Mouse (Mus musculus) embryonic facial prominence, embryonic 10.5 days (tissue): ENCODE data around the gene Rtn1. TPM values are rescaled to one million over a fixed set of nuclear protein-coding genes. Genes with fewer than 3 reads are reported as not detected.
A peak's percentile ranks its signal among the peaks of the same experiment; 100 is the strongest.

Source experiments
- DNase-seq: peaks from one replicate; pipeline ENCODE4 v3.0.0-alpha.2; 2017; ENCODE audit warnings: low spot score
- H3K27ac ChIP-seq: fragments of 300-500 bp; sonication (generic); replicated peaks from 2 replicates; pipeline ENCODE4 v1.5.1; 2016; ENCODE audit warnings: mild to moderate bottlenecking
- H3K27me3 ChIP-seq: fragments of 300-500 bp; sonication (generic); replicated peaks from 2 replicates; pipeline ENCODE4 v1.6.1; 2016; ENCODE audit warnings: low read depth, mild to moderate bottlenecking; ENCODE audit not compliant: poor library complexity, severe bottlenecking
- H3K36me3 ChIP-seq: fragments of 300-500 bp; sonication (generic); replicated peaks from 2 replicates; pipeline ENCODE4 v1.6.1; 2016; ENCODE audit warnings: mild to moderate bottlenecking, moderate library complexity
- H3K4me1 ChIP-seq: fragments of 300-500 bp; sonication (generic); 2 replicates; pipeline ENCODE4 v1.6.1; 2016
- H3K4me3 ChIP-seq: fragments of 300-500 bp; sonication (generic); 2 replicates; pipeline ENCODE4 v1.5.1; 2016; ENCODE audit warnings: mild to moderate bottlenecking, moderate library complexity
- H3K9me3 ChIP-seq: fragments of 300-500 bp; sonication (generic); 2 replicates; pipeline ENCODE4 v1.6.1; 2016; ENCODE audit warnings: mild to moderate bottlenecking
- WGBS: fragments of 180-500 bp; shearing (Covaris S2); methylation state at CpG from one replicate; pipeline ENCODE4 v1.1.7; 2016; 5-methylcytosine and 5-hydroxymethylcytosine counted together
- polyA plus RNA-seq: library from polyadenylated mRNA; unstranded; fragments of >200 nt; fragmentation: Nextera tagmentation; extraction: Ambion mirVana; gene quantifications from 2 replicates; pipeline ENCODE4 v1.2.1, GENCODE M21; 2016

Gene Rtn1
- polyA plus RNA-seq, 1 experiment from 2014 or later, result 80.8 TPM

- Histone ChIP-seq H3K4me3 (no peak overlapping the region), H3K4me1 (no peaks in the 10 kb centered on the region), H3K27ac (no peak overlapping the region), H3K36me3 (0 out of 2 replicates have a peak, but pooled peaks cover 5% of the 10 kb centered on the region), H3K9me3 (no peaks in the 10 kb centered on the region), H3K27me3 (no peaks in the 10 kb centered on the region)
- WGBS, result 84% methylated on average over 6 of the region's 6 CpGs
- no peak for DNase-seq
Observed at GRCm38 (mm10) chr12:72227731-72228130, 181.1 kb downstream of the Rtn1 start.

- Histone ChIP-seq H3K9me3 (no peaks in the 10 kb centered on the region), H3K27me3 (no peaks in the 10 kb centered on the region), H3K27ac (no peak overlapping the region), H3K36me3 (peaks cover 14% of the 10 kb centered on the region; the same call in 1 of the 2 replicates), H3K4me3 (no peak overlapping the region), H3K4me1 (no peaks in the 10 kb centered on the region)
- DNase-seq, result no peak
- 94% methylated on average over 3 of the region's 3 CpGs for WGBS
Observed at GRCm38 (mm10) chr12:72225371-72225770, 183.5 kb downstream of the Rtn1 start.

- 93% methylated on average over 16 of the region's 16 CpGs for whole genome bisulfite sequencing
- H3K9me3 ChIP-seq, result no peaks in the 10 kb centered on the region
- H3K36me3 ChIP-seq, result peaks cover 14% of the 10 kb centered on the region; the same call in 1 of the 2 replicates
- H3K4me3 ChIP-seq, result no peak overlapping the region
- no peak overlapping the region for H3K27ac ChIP-seq
- no peak for DNase-seq
- no peaks in the 10 kb centered on the region for H3K27me3 ChIP-seq
- H3K4me1 ChIP-seq, result no peaks in the 10 kb centered on the region
Observed at GRCm38 (mm10) chr12:72223557-72224102, 185.2 kb downstream of the Rtn1 start.

- DNase-seq, result no peak
- H3K9me3 ChIP-seq, result no peaks in the 10 kb centered on the region
- H3K4me3 ChIP-seq, result no peak overlapping the region
- 64% methylated on average over 5 of the region's 5 CpGs for WGBS
- no peak overlapping the region for H3K27ac ChIP-seq
- peaks cover 7% of the 10 kb centered on the region; the same call in 1 of the 2 replicates for H3K36me3 ChIP-seq
- no peaks in the 10 kb centered on the region for H3K4me1 ChIP-seq
- H3K27me3 ChIP-seq, result no peaks in the 10 kb centered on the region
Observed at GRCm38 (mm10) chr12:72213554-72213953, 195.3 kb downstream of the Rtn1 start.

- no peak overlapping the region for H3K27ac ChIP-seq
- H3K4me1 ChIP-seq, result peaks cover 14% of the 10 kb centered on the region
- H3K9me3 ChIP-seq, result no peaks in the 10 kb centered on the region
- H3K27me3 ChIP-seq, result no peaks in the 10 kb centered on the region
- no peaks in the 10 kb centered on the region for H3K36me3 ChIP-seq
- no peak for DNase-seq
- WGBS, result 88% methylated on average over 3 of the region's 3 CpGs
- no peak overlapping the region for H3K4me3 ChIP-seq
Observed at GRCm38 (mm10) chr12:72200828-72201227, 208.0 kb downstream of the Rtn1 start.

- H3K4me3 ChIP-seq, result peak overlapping the region; percentile 43
- no peaks in the 10 kb centered on the region for H3K9me3 ChIP-seq
- WGBS, result 35% methylated on average over 18 of the region's 18 CpGs
Observed at GRCm38 (mm10) chr12:72197925-72198486, 210.8 kb downstream of the Rtn1 start.

GRCm38 (mm10) chr12:72197434-72197833 lies 211.4 kb downstream of the Rtn1 start:
- H3K4me1 ChIP-seq, result peaks cover 14% of the 10 kb centered on the region
- H3K9me3 ChIP-seq, result no peaks in the 10 kb centered on the region
- no peak overlapping the region for H3K4me3 ChIP-seq
- no peak overlapping the region for H3K27ac ChIP-seq
- 66% methylated on average over 7 of the region's 7 CpGs for WGBS
- H3K27me3 ChIP-seq, result no peaks in the 10 kb centered on the region
- no peaks in the 10 kb centered on the region for H3K36me3 ChIP-seq
- no peak for DNase-seq

More at GRCm38 (mm10) chr12:72197925-72198486, 210.8 kb downstream of the Rtn1 start:
- Histone ChIP-seq H3K4me1 (peaks cover 14% of the 10 kb centered on the region), H3K36me3 (no peaks in the 10 kb centered on the region), H3K27me3 (no peaks in the 10 kb centered on the region), H3K27ac (peak overlapping the region; percentile 61)
- DNase-seq, result peak; percentile 65

GRCm38 (mm10) chr12:72184929-72185328 lies 223.9 kb downstream of the Rtn1 start, which contains the start of gene Ccdc175:
TSS of gene Ccdc175 (minus strand) at chr12:72185029.
- 84% methylated on average over 12 of the region's 12 CpGs for WGBS
- no peak for DNase-seq
- no peaks in the 10 kb centered on the region for H3K9me3 ChIP-seq
- H3K27me3 ChIP-seq, result no peaks in the 10 kb centered on the region
- no peaks in the 10 kb centered on the region for H3K36me3 ChIP-seq
- H3K27ac ChIP-seq, result no peak within 1 kb of the TSS
- H3K4me3 ChIP-seq, result no peak within 1 kb of the TSS
- H3K4me1 ChIP-seq, result no peaks in the 10 kb centered on the region

GRCm38 (mm10) chr12:72179561-72179960 lies 229.3 kb downstream of the Rtn1 start:
- Histone ChIP-seq H3K9me3 (no peaks in the 10 kb centered on the region), H3K27me3 (no peaks in the 10 kb centered on the region), H3K36me3 (no peaks in the 10 kb centered on the region), H3K4me1 (no peaks in the 10 kb centered on the region), H3K4me3 (no peak overlapping the region), H3K27ac (no peak overlapping the region)
- DNase-seq, result no peak
- 85% methylated on average over 4 of the region's 4 CpGs for WGBS

- no peak for DNase-seq
- H3K27ac ChIP-seq, result no peak overlapping the region
- no peaks in the 10 kb centered on the region for H3K4me1 ChIP-seq
- no peaks in the 10 kb centered on the region for H3K9me3 ChIP-seq
- no peaks in the 10 kb centered on the region for H3K36me3 ChIP-seq
- no peaks in the 10 kb centered on the region for H3K27me3 ChIP-seq
- no peak overlapping the region for H3K4me3 ChIP-seq
- 90% methylated on average over 3 of the region's 3 CpGs for WGBS
Observed at GRCm38 (mm10) chr12:72178322-72178721, 230.5 kb downstream of the Rtn1 start.

Other genes with a start within 250 kb of the Rtn1 start
- not detected in 2 replicates for gene Ccdc175, start 224.0 kb downstream of the Rtn1 start, polyA plus RNA-seq
- gene Lrrc9, start 32.8 kb upstream of the Rtn1 start, polyA plus RNA-seq, result 0.87 and 1.3 TPM in 2 replicates
- 13.8 and 14.7 TPM in 2 replicates for gene Pcnx4, start 127.3 kb upstream of the Rtn1 start, polyA plus RNA-seq
- not detected in 2 replicates for gene Gm4756, start 240.6 kb upstream of the Rtn1 start, polyA plus RNA-seq